Mouse (Mus musculus): ENCODE results near the gene Agpat4.

DNA sequence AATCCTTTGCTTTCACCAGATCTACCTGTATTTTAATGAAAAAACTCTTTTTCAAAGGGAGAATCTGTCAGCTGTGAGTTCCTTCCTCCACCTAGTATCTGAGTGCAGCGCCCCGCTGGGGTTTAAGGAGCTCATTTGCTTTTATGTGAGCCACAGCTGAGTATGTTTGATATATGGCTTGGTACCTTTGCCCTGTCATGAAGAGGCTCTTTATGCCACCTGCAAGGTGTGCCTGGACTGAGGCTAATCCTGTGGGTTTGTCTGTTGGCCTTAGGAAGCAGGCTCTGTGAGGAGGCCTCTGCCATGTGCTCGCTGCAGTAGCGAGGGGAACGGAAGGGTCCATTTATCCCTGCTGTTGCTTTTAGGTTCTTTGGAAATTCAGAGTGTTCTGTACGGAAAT lies 19.9 kb downstream of the Agpat4 start:
- TF ChIP-seq CTCF (IDR thresholded peaks at IDR 0.05; ENCODE audit: borderline replicate concordance, control insufficient read depth, extremely low read depth, insufficient read depth, low read length, poor library complexity) (no peak), POLR2A (IDR thresholded peaks at IDR 0.05; ENCODE audit: control insufficient read depth, extremely low read depth, insufficient read depth, low read length, poor library complexity) (no peak)
